Mouse (Mus musculus) heart, postnatal 0 days (tissue): ENCODE measurements at regions not wholly inside any gene's neighbourhood (a gene's known extent, or its start where the extent isn't known, plus 50 kb on each side); places are given as distances from the start of the nearest gene placed in this dataset.

Experiments used
- ATAC-seq: fragments of 200-750 bp; cut with Nextera tagmentation; 2 replicates; pipeline ENCODE4 v1.8.0; 2017; ENCODE audit warnings: low read depth, moderate number of reproducible peaks, moderate library complexity; ENCODE audit not compliant: insufficient read depth
- DNase-seq: peaks from one replicate; pipeline ENCODE4 v3.0.0-alpha.2; 2016; ENCODE audit warnings: low spot score
- H3K27ac ChIP-seq: fragments of 300-500 bp; sonication (generic); 2 replicates; pipeline ENCODE4 v1.5.1; 2014; ENCODE audit warnings: low read depth, mild to moderate bottlenecking
- H3K27me3 ChIP-seq: fragments of 300-500 bp; sonication (generic); 2 replicates; pipeline ENCODE4 v1.6.1; 2014; ENCODE audit warnings: low read length, mixed read lengths; ENCODE audit not compliant: control insufficient read depth, insufficient read depth
- H3K36me3 ChIP-seq: fragments of 300-500 bp; sonication (generic); replicated peaks from 2 replicates; pipeline ENCODE4 v1.6.1; 2014; ENCODE audit warnings: low read length, mixed read lengths; ENCODE audit not compliant: control insufficient read depth, insufficient read depth
- H3K4me1 ChIP-seq: fragments of 300-500 bp; sonication (generic); 2 replicates; pipeline ENCODE4 v1.6.1; 2014; ENCODE audit warnings: antibody characterized with exemption; ENCODE audit not compliant: control insufficient read depth, insufficient read depth
- H3K4me2 ChIP-seq: fragments of 300-500 bp; sonication (generic); 2 replicates; pipeline ENCODE4 v1.6.1; 2014; ENCODE audit warnings: low read depth, mild to moderate bottlenecking, low read length, moderate library complexity
- H3K4me3 ChIP-seq: fragments of 300-500 bp; sonication (generic); 2 replicates; pipeline ENCODE4 v1.5.1; 2014; ENCODE audit warnings: low read depth, low read length
- H3K9ac ChIP-seq: fragments of 300-500 bp; sonication (generic); replicated peaks from 2 replicates; pipeline ENCODE4 v1.6.1; 2014; ENCODE audit warnings: low read depth, low read length, mixed read lengths
- H3K9me3 ChIP-seq: fragments of 300-500 bp; sonication (generic); replicated peaks from 2 replicates; pipeline ENCODE4 v1.6.1; 2016; ENCODE audit warnings: low read length; ENCODE audit not compliant: control insufficient read depth
- CTCF ChIP-seq: IDR thresholded peaks from 2 replicates; pipeline ENCODE4 v1.5.1; 2016; ENCODE audit warnings: antibody characterized with exemption, control low read depth, low read depth
- EP300 ChIP-seq: IDR thresholded peaks from 2 replicates; pipeline ENCODE4 v1.6.1; 2016; ENCODE audit warnings: antibody characterized with exemption, low read depth
- WGBS: fragments of 180-500 bp; shearing (Covaris S2); extraction: QIAGEN DNeasy Blood & Tissue Kit; methylation state at CpG from one replicate; pipeline ENCODE4 v1.1.7; 2014; 5-methylcytosine and 5-hydroxymethylcytosine counted together

GRCm38 (mm10) chr11:82668026-82668425 is 96.1 kb downstream of the Cct6b start:
- H3K9ac ChIP-seq = no peak overlapping the region
- H3K4me2 ChIP-seq = no peak overlapping the region
- no peaks in the 10 kb centered on the region for H3K9me3 ChIP-seq
- no peaks in the 10 kb centered on the region for H3K36me3 ChIP-seq
- DNase-seq (no peak), ATAC-seq (no peak)
- no peak overlapping the region for H3K27ac ChIP-seq
- TF ChIP-seq CTCF = no peak
- TF ChIP-seq EP300 = no peak
- H3K27me3 ChIP-seq = no peaks in the 10 kb centered on the region
- H3K4me1 ChIP-seq = no peaks in the 10 kb centered on the region
- WGBS = 74% methylated on average over 1 of the region's 1 CpGs
- H3K4me3 ChIP-seq = no peak overlapping the region

GRCm38 (mm10) chr11:82664076-82664475 is 100.0 kb downstream of the Cct6b start:
- Histone ChIP-seq H3K9me3 (no peaks in the 10 kb centered on the region), H3K4me2 (no peak overlapping the region), H3K27ac (no peak overlapping the region), H3K36me3 (no peaks in the 10 kb centered on the region), H3K4me1 (no peaks in the 10 kb centered on the region), H3K9ac (no peak overlapping the region), H3K4me3 (no peak overlapping the region), H3K27me3 (no peaks in the 10 kb centered on the region)
- 79% methylated on average over 1 of the region's 1 CpGs for WGBS
- DNase-seq = no peak
- ATAC-seq = no peak
- no peak for TF ChIP-seq EP300
- no peak for TF ChIP-seq CTCF

- Histone ChIP-seq H3K9me3 (no peaks in the 10 kb centered on the region), H3K27me3 (no peaks in the 10 kb centered on the region), H3K4me1 (no peaks in the 10 kb centered on the region), H3K27ac (no peak overlapping the region), H3K4me2 (no peak overlapping the region), H3K36me3 (no peaks in the 10 kb centered on the region), H3K9ac (no peak overlapping the region), H3K4me3 (no peak overlapping the region)
- no peak for ATAC-seq
- no peak for TF ChIP-seq CTCF
- no peak for TF ChIP-seq EP300
- WGBS = 43% methylated on average over 3 of the region's 3 CpGs
- no peak for DNase-seq
Observed at GRCm38 (mm10) chr11:82662086-82662485, 102.0 kb downstream of the Cct6b start.

- no peak for ATAC-seq
- Histone ChIP-seq H3K4me2 (no peak overlapping the region), H3K9me3 (no peaks in the 10 kb centered on the region)
Observed at GRCm38 (mm10) chr11:82651751-82652150, 112.4 kb downstream of the Cct6b start.

GRCm38 (mm10) chr11:82638513-82638912 is 125.6 kb downstream of the Cct6b start:
- WGBS = 30% methylated on average over 4 of the region's 4 CpGs
- H3K9ac ChIP-seq = no peak overlapping the region
- H3K4me1 ChIP-seq = no peaks in the 10 kb centered on the region
- no peak for TF ChIP-seq CTCF
- TF ChIP-seq EP300 = no peak
- DNase-seq (no peak), ATAC-seq (no peak)
- no peak overlapping the region for H3K4me3 ChIP-seq
- no peak overlapping the region for H3K4me2 ChIP-seq
- no peak overlapping the region for H3K27ac ChIP-seq
- no peaks in the 10 kb centered on the region for H3K9me3 ChIP-seq
- H3K27me3 ChIP-seq = no peaks in the 10 kb centered on the region
- no peaks in the 10 kb centered on the region for H3K36me3 ChIP-seq

More at GRCm38 (mm10) chr11:82651751-82652150, 112.4 kb downstream of the Cct6b start:
- WGBS = 38% methylated on average over 5 of the region's 5 CpGs
- H3K9ac ChIP-seq = no peak overlapping the region
- H3K4me1 ChIP-seq = no peaks in the 10 kb centered on the region
- no peak for TF ChIP-seq CTCF
- TF ChIP-seq EP300 = no peak
- no peak for DNase-seq
- H3K27me3 ChIP-seq = no peaks in the 10 kb centered on the region
- H3K4me3 ChIP-seq = no peak overlapping the region
- H3K36me3 ChIP-seq = no peaks in the 10 kb centered on the region
- H3K27ac ChIP-seq = no peak overlapping the region

- WGBS = 84% methylated on average over 1 of the region's 1 CpGs
- DNase-seq = no peak
Observed at GRCm38 (mm10) chr11:82632191-82632590, 131.9 kb downstream of the Cct6b start.

More at GRCm38 (mm10) chr11:82632191-82632590, 131.9 kb downstream of the Cct6b start:
- Histone ChIP-seq H3K9ac (no peak overlapping the region), H3K4me3 (no peak overlapping the region), H3K36me3 (no peaks in the 10 kb centered on the region), H3K27ac (no peak overlapping the region), H3K4me2 (no peak overlapping the region), H3K27me3 (no peaks in the 10 kb centered on the region), H3K4me1 (no peaks in the 10 kb centered on the region), H3K9me3 (no peaks in the 10 kb centered on the region)
- TF ChIP-seq EP300 (no peak), CTCF (no peak)
- no peak for ATAC-seq
